Mouse (Mus musculus) hindbrain, embryonic 14.5 days (tissue): ENCODE data around the gene Hist1h2be. TPM values are rescaled to one million over a fixed set of nuclear protein-coding genes. Genes with fewer than 3 reads are reported as not detected.
A peak's percentile ranks its signal among the peaks of the same experiment; 100 is the strongest.

ENCODE experiments used
- ATAC-seq: fragments of 200-750 bp; cut with Nextera tagmentation; 2 replicates; pipeline ENCODE4 v1.8.0; 2017; ENCODE audit warnings: moderate number of reproducible peaks, mild to moderate bottlenecking, moderate TSS enrichment, moderate library complexity; ENCODE audit not compliant: low FRiP score
- DNase-seq: peaks from one replicate; pipeline ENCODE4 v3.0.0-alpha.2; 2015; ENCODE audit warnings: low spot score
- H3K27ac ChIP-seq: fragments of 300-500 bp; sonication (generic); 2 replicates; pipeline ENCODE4 v1.5.1; 2014; ENCODE audit warnings: mild to moderate bottlenecking, moderate library complexity
- H3K27me3 ChIP-seq: fragments of 300-500 bp; sonication (generic); 2 replicates; pipeline ENCODE4 v1.6.1; 2014; ENCODE audit warnings: mild to moderate bottlenecking, low read length, mixed read lengths; ENCODE audit not compliant: control insufficient read depth, insufficient read depth
- H3K36me3 ChIP-seq: fragments of 300-500 bp; sonication (generic); replicated peaks from 2 replicates; pipeline ENCODE4 v1.6.1; 2014; ENCODE audit not compliant: control insufficient read depth, insufficient read depth
- H3K4me1 ChIP-seq: fragments of 300-500 bp; sonication (generic); replicated peaks from 2 replicates; pipeline ENCODE4 v1.6.1; 2014; ENCODE audit warnings: antibody characterized with exemption, low read length, mixed read lengths; ENCODE audit not compliant: control insufficient read depth, insufficient read depth
- H3K4me2 ChIP-seq: fragments of 300-500 bp; sonication (generic); replicated peaks from 2 replicates; pipeline ENCODE4 v1.6.1; 2014; ENCODE audit warnings: mild to moderate bottlenecking, moderate library complexity
- H3K4me3 ChIP-seq: fragments of 300-500 bp; sonication (generic); replicated peaks from 2 replicates; pipeline ENCODE4 v1.5.1; 2014; ENCODE audit warnings: mild to moderate bottlenecking, low read length
- H3K9ac ChIP-seq: fragments of 300-500 bp; sonication (generic); 2 replicates; pipeline ENCODE4 v1.6.1; 2014
- H3K9me3 ChIP-seq: fragments of 300-500 bp; sonication (generic); 2 replicates; pipeline ENCODE4 v1.6.1; 2016; ENCODE audit warnings: low read length; ENCODE audit not compliant: control insufficient read depth
- WGBS: fragments of 180-500 bp; shearing (Covaris S2); extraction: QIAGEN DNeasy Blood & Tissue Kit; methylation state at CpG from one replicate; pipeline ENCODE4 v1.1.7; 2014; 5-methylcytosine and 5-hydroxymethylcytosine counted together
- microRNA-seq: library from miRNA; unstranded; fragments of <30 nt; microRNA quantifications from one replicate; pipeline ENCODE4, GENCODE M21; 2016
- polyA plus RNA-seq: library from polyadenylated mRNA; unstranded; fragments of >200 nt; fragmentation: Nextera tagmentation; extraction: Ambion mirVana; gene quantifications from 2 replicates; pipeline ENCODE4 v1.2.1, GENCODE M21; 2014

Gene Hist1h2be
- polyA plus RNA-seq, 1 experiment from 2014 or later, result 0.52 TPM

GRCm38 (mm10) chr13:23534368-23535131 is 86.4 kb downstream of the Hist1h2be start:
- H3K4me1 ChIP-seq, result peaks cover 27% of the 10 kb centered on the region
- peak overlapping the region; percentile 55 for H3K4me2 ChIP-seq
- no peak for ATAC-seq
- under 1% methylated on average over 15 of the region's 15 CpGs for WGBS
- H3K9ac ChIP-seq, result peak overlapping the region; percentile 36
- H3K27ac ChIP-seq, result peak overlapping the region; percentile 71
- no peaks in the 10 kb centered on the region for H3K27me3 ChIP-seq
- no peak for DNase-seq
- no peaks in the 10 kb centered on the region for H3K36me3 ChIP-seq
- H3K4me3 ChIP-seq, result peak overlapping the region; percentile 35
- no peaks in the 10 kb centered on the region for H3K9me3 ChIP-seq

Small RNA genes within 50 kb of the gene (microRNA-seq; reads per million reads assigned to microRNA genes)
- gene Gm44297 (not detected), gene Gm44359 (not detected), gene Gm44394 (not detected)

Other genes starting within 250 kb of the Hist1h2be start
- 8.5 and 8.9 TPM in 2 replicates for gene Abt1, start 197.3 kb downstream of the Hist1h2be start, polyA plus RNA-seq
- gene Btn1a1, start 155.2 kb downstream of the Hist1h2be start, polyA plus RNA-seq, result 0.05 TPM in 1 of 2 replicates, not detected in the other
- 0.21 TPM in 1 of 2 replicates, not detected in the other for gene Btn2a2, start 132.3 kb downstream of the Hist1h2be start, polyA plus RNA-seq
- gene Hist1h4h, start 90.1 kb downstream of the Hist1h2be start, polyA plus RNA-seq, result 3.2 and 3.3 TPM in 2 replicates
- 0.81 and 3.3 TPM in 2 replicates for gene Hist1h2af, start 87.2 kb downstream of the Hist1h2be start, polyA plus RNA-seq
- 1.2 TPM in 1 of 2 replicates, not detected in the other for gene Hist1h3g, start 85.7 kb downstream of the Hist1h2be start, polyA plus RNA-seq
- gene Hist1h2bh, start 77.7 kb downstream of the Hist1h2be start, polyA plus RNA-seq, result 0.22 TPM in 1 of 2 replicates, not detected in the other
- gene Hist1h3f, start 77.1 kb downstream of the Hist1h2be start, polyA plus RNA-seq, result 0.28 and 0.29 TPM in 2 replicates
- not detected in 2 replicates for gene Hist1h4f, start 69.5 kb downstream of the Hist1h2be start, polyA plus RNA-seq
- 0.12 and 0.17 TPM in 2 replicates for gene Hist1h1d, start 67.9 kb downstream of the Hist1h2be start, polyA plus RNA-seq
- 1.5 and 3.1 TPM in 2 replicates for gene Hist1h3e, start 58.8 kb downstream of the Hist1h2be start, polyA plus RNA-seq
- 21.8 and 22.5 TPM in 2 replicates for gene Hist1h2ae, start 49.9 kb downstream of the Hist1h2be start, polyA plus RNA-seq
- 0.94 and 2.3 TPM in 2 replicates for gene Hist1h2bg, start 49.7 kb downstream of the Hist1h2be start, polyA plus RNA-seq
- gene Hist1h2bf, start 46.9 kb downstream of the Hist1h2be start, polyA plus RNA-seq, result 0.91 and 1.8 TPM in 2 replicates
- 0.77 TPM in 1 of 2 replicates, not detected in the other for gene Hist1h2ad, start 46.7 kb downstream of the Hist1h2be start, polyA plus RNA-seq
- 1.4 and 2.2 TPM in 2 replicates for gene Hist1h3d, start 45.4 kb downstream of the Hist1h2be start, polyA plus RNA-seq
- 29.1 and 37.2 TPM in 2 replicates for gene Hist1h4d, start 39.5 kb downstream of the Hist1h2be start, polyA plus RNA-seq
- 4.4 and 5.3 TPM in 2 replicates for gene Hist1h1e, start 1.4 kb upstream of the Hist1h2be start, polyA plus RNA-seq
- gene Hist1h2ac, start 62.8 kb upstream of the Hist1h2be start, polyA plus RNA-seq, result 0.26 and 0.27 TPM in 2 replicates
- 14.5 and 15.1 TPM in 2 replicates for gene Hist1h2bc, start 63.1 kb upstream of the Hist1h2be start, polyA plus RNA-seq
- not detected in 2 replicates for gene Hist1h1t, start 74.7 kb upstream of the Hist1h2be start, polyA plus RNA-seq
- gene Hist1h4c, start 77.3 kb upstream of the Hist1h2be start, polyA plus RNA-seq, result 3.0 and 3.5 TPM in 2 replicates
- 4.8 and 7.0 TPM in 2 replicates for gene Hfe, start 89.7 kb upstream of the Hist1h2be start, polyA plus RNA-seq
- gene Hist1h1c, start 117.7 kb upstream of the Hist1h2be start, polyA plus RNA-seq, result 7.2 and 8.3 TPM in 2 replicates
- 1.1 TPM in 1 of 2 replicates, not detected in the other for gene Hist1h3c, start 124.5 kb upstream of the Hist1h2be start, polyA plus RNA-seq
- gene Hist1h2bb, start 125.6 kb upstream of the Hist1h2be start, polyA plus RNA-seq, result 0.64 TPM in 1 of 2 replicates, not detected in the other
- 6.7 and 9.8 TPM in 2 replicates for gene Hist1h2ab, start 130.0 kb upstream of the Hist1h2be start, polyA plus RNA-seq
- gene Hist1h3b, start 131.1 kb upstream of the Hist1h2be start, polyA plus RNA-seq, result 1.1 and 1.8 TPM in 2 replicates
- gene Hist1h4b, start 135.9 kb upstream of the Hist1h2be start, polyA plus RNA-seq, result 2.1 TPM in 1 of 2 replicates, not detected in the other
- 0.55 TPM in 1 of 2 replicates, not detected in the other for gene Hist1h4a, start 140.1 kb upstream of the Hist1h2be start, polyA plus RNA-seq
- gene Hist1h3a, start 141.3 kb upstream of the Hist1h2be start, polyA plus RNA-seq, result 0.94 and 2.1 TPM in 2 replicates
- gene Hist1h1a, start 142.5 kb upstream of the Hist1h2be start, polyA plus RNA-seq, result 0.50 and 1.1 TPM in 2 replicates
- not detected in 2 replicates for gene Trim38, start 148.8 kb upstream of the Hist1h2be start, polyA plus RNA-seq
- not detected in 2 replicates for gene Slc17a2, start 185.9 kb upstream of the Hist1h2be start, polyA plus RNA-seq
- not detected in 2 replicates for gene Slc17a3, start 218.3 kb upstream of the Hist1h2be start, polyA plus RNA-seq
- gene Slc17a1, start 246.6 kb upstream of the Hist1h2be start, polyA plus RNA-seq, result not detected in 2 replicates